Mouse (Mus musculus) liver, embryonic 12.5 days (tissue): ENCODE data around the gene Slco3a1. TPM values are rescaled to one million over a fixed set of nuclear protein-coding genes. Genes with fewer than 3 reads are reported as not detected.

ENCODE experiments used
- ATAC-seq: fragments of 200-750 bp; cut with Nextera tagmentation; 2 replicates; pipeline ENCODE4 v1.8.0; 2017; ENCODE audit warnings: moderate number of reproducible peaks, mild to moderate bottlenecking, moderate library complexity
- H3K27ac ChIP-seq: fragments of 300-500 bp; sonication (generic); 2 replicates; pipeline ENCODE4 v1.5.1; 2016; ENCODE audit warnings: mild to moderate bottlenecking
- H3K27me3 ChIP-seq: fragments of 300-500 bp; sonication (generic); replicated peaks from 2 replicates; pipeline ENCODE4 v1.6.1; 2016; ENCODE audit warnings: mild to moderate bottlenecking, moderate library complexity
- H3K36me3 ChIP-seq: fragments of 300-500 bp; sonication (generic); 2 replicates; pipeline ENCODE4 v1.6.1; 2016; ENCODE audit warnings: mild to moderate bottlenecking, moderate library complexity
- H3K4me1 ChIP-seq: fragments of 300-500 bp; sonication (generic); 2 replicates; pipeline ENCODE4 v1.6.1; 2016
- H3K4me2 ChIP-seq: fragments of 300-500 bp; sonication (generic); 2 replicates; pipeline ENCODE4 v1.6.1; 2016; ENCODE audit warnings: mild to moderate bottlenecking, moderate library complexity
- H3K4me3 ChIP-seq: fragments of 300-500 bp; sonication (generic); 2 replicates; pipeline ENCODE4 v1.5.1; 2016; ENCODE audit warnings: mild to moderate bottlenecking, moderate library complexity
- H3K9ac ChIP-seq: fragments of 300-500 bp; sonication (generic); 2 replicates; pipeline ENCODE4 v1.6.1; 2016; ENCODE audit warnings: mild to moderate bottlenecking, moderate library complexity
- H3K9me3 ChIP-seq: fragments of 300-500 bp; sonication (generic); replicated peaks from 2 replicates; pipeline ENCODE4 v1.6.1; 2016; ENCODE audit warnings: mild to moderate bottlenecking, moderate library complexity
- WGBS: fragments of 180-500 bp; shearing (Covaris S2); methylation state at CpG from one replicate; pipeline ENCODE4 v1.1.7; 2016; ENCODE audit not compliant: insufficient replicate concordance; 5-methylcytosine and 5-hydroxymethylcytosine counted together
- polyA plus RNA-seq: library from polyadenylated mRNA; unstranded; fragments of >200 nt; fragmentation: Nextera tagmentation; extraction: Ambion mirVana; gene quantifications from 2 replicates; pipeline ENCODE4 v1.2.1, GENCODE M21; 2016

Gene Slco3a1
- polyA plus RNA-seq, 1 experiment from 2014 or later = 2.8 TPM

- WGBS = 57% methylated on average over 5 of the region's 5 CpGs
- Histone ChIP-seq H3K9me3 (no peaks in the 10 kb centered on the region), H3K4me1 (no peaks in the 10 kb centered on the region), H3K4me3 (no peak overlapping the region), H3K4me2 (no peak overlapping the region), H3K27me3 (no peaks in the 10 kb centered on the region), H3K27ac (no peak overlapping the region), H3K9ac (no peak overlapping the region), H3K36me3 (no peaks in the 10 kb centered on the region)
- no peak for ATAC-seq
These were observed 226.9 kb downstream of the Slco3a1 start for GRCm38 (mm10) chr7:74327716-74328115.

GRCm38 (mm10) chr7:74325052-74325451 is 229.5 kb downstream of the Slco3a1 start:
- H3K27ac ChIP-seq = no peak overlapping the region
- no peaks in the 10 kb centered on the region for H3K4me1 ChIP-seq
- no peak for ATAC-seq
- H3K9ac ChIP-seq = no peak overlapping the region
- H3K9me3 ChIP-seq = no peaks in the 10 kb centered on the region
- 68% methylated on average over 8 of the region's 8 CpGs for WGBS
- no peak overlapping the region for H3K4me3 ChIP-seq
- H3K36me3 ChIP-seq = no peaks in the 10 kb centered on the region
- no peak overlapping the region for H3K4me2 ChIP-seq
- H3K27me3 ChIP-seq = no peaks in the 10 kb centered on the region

- H3K27me3 ChIP-seq = no peaks in the 10 kb centered on the region
- no peaks in the 10 kb centered on the region for H3K36me3 ChIP-seq
- WGBS = 52% methylated on average over 5 of the region's 5 CpGs
- no peak for ATAC-seq
- H3K4me2 ChIP-seq = no peak overlapping the region
- no peak overlapping the region for H3K9ac ChIP-seq
- H3K4me1 ChIP-seq = no peaks in the 10 kb centered on the region
- no peaks in the 10 kb centered on the region for H3K9me3 ChIP-seq
- no peak overlapping the region for H3K4me3 ChIP-seq
- H3K27ac ChIP-seq = no peak overlapping the region
These were observed 230.9 kb downstream of the Slco3a1 start for GRCm38 (mm10) chr7:74323683-74324082.

GRCm38 (mm10) chr7:74323194-74323593 is 231.4 kb downstream of the Slco3a1 start:
- no peak for ATAC-seq
- Histone ChIP-seq H3K36me3 (no peaks in the 10 kb centered on the region), H3K4me2 (no peak overlapping the region), H3K27me3 (no peaks in the 10 kb centered on the region), H3K9ac (no peak overlapping the region), H3K4me3 (no peak overlapping the region), H3K4me1 (no peaks in the 10 kb centered on the region), H3K27ac (no peak overlapping the region), H3K9me3 (no peaks in the 10 kb centered on the region)

- no peak for ATAC-seq
- no peak overlapping the region for H3K9ac ChIP-seq
- H3K4me2 ChIP-seq = no peak overlapping the region
- H3K4me1 ChIP-seq = no peaks in the 10 kb centered on the region
- H3K27me3 ChIP-seq = no peaks in the 10 kb centered on the region
- no peak overlapping the region for H3K4me3 ChIP-seq
- WGBS = 81% methylated on average over 5 of the region's 5 CpGs
- no peaks in the 10 kb centered on the region for H3K9me3 ChIP-seq
- H3K36me3 ChIP-seq = no peaks in the 10 kb centered on the region
- no peak overlapping the region for H3K27ac ChIP-seq
These were observed 233.9 kb downstream of the Slco3a1 start for GRCm38 (mm10) chr7:74320635-74321034.

- 62% methylated on average over 3 of the region's 3 CpGs for WGBS
- no peak overlapping the region for H3K27ac ChIP-seq
These were observed 238.6 kb downstream of the Slco3a1 start for GRCm38 (mm10) chr7:74315836-74316435.

GRCm38 (mm10) chr7:74314276-74314675 is 240.3 kb downstream of the Slco3a1 start:
- Histone ChIP-seq H3K4me1 (no peaks in the 10 kb centered on the region), H3K27ac (no peak overlapping the region), H3K27me3 (no peaks in the 10 kb centered on the region), H3K36me3 (no peaks in the 10 kb centered on the region), H3K4me3 (no peak overlapping the region), H3K9me3 (no peaks in the 10 kb centered on the region), H3K9ac (no peak overlapping the region), H3K4me2 (no peak overlapping the region)
- no peak for ATAC-seq
- WGBS = 79% methylated on average over 1 of the region's 1 CpGs

More at GRCm38 (mm10) chr7:74315836-74316435, 238.6 kb downstream of the Slco3a1 start:
- H3K9me3 ChIP-seq = no peaks in the 10 kb centered on the region
- no peaks in the 10 kb centered on the region for H3K27me3 ChIP-seq
- H3K4me3 ChIP-seq = no peak overlapping the region
- H3K4me1 ChIP-seq = no peaks in the 10 kb centered on the region
- H3K36me3 ChIP-seq = no peaks in the 10 kb centered on the region
- H3K4me2 ChIP-seq = no peak overlapping the region
- no peak overlapping the region for H3K9ac ChIP-seq
- no peak for ATAC-seq

- Histone ChIP-seq H3K27ac (no peak overlapping the region), H3K27me3 (no peaks in the 10 kb centered on the region), H3K9me3 (no peaks in the 10 kb centered on the region), H3K9ac (no peak overlapping the region), H3K4me1 (no peaks in the 10 kb centered on the region), H3K4me3 (no peak overlapping the region), H3K4me2 (no peak overlapping the region), H3K36me3 (no peaks in the 10 kb centered on the region)
- no peak for ATAC-seq
- whole genome bisulfite sequencing = 74% methylated on average over 6 of the region's 6 CpGs
These were observed 241.1 kb downstream of the Slco3a1 start for GRCm38 (mm10) chr7:74313279-74314105.

- Histone ChIP-seq H3K27ac (no peak overlapping the region), H3K4me2 (no peak overlapping the region), H3K9me3 (no peaks in the 10 kb centered on the region), H3K27me3 (no peaks in the 10 kb centered on the region), H3K4me1 (no peaks in the 10 kb centered on the region), H3K4me3 (no peak overlapping the region), H3K9ac (no peak overlapping the region), H3K36me3 (no peaks in the 10 kb centered on the region)
- 44% methylated on average over 4 of the region's 4 CpGs for WGBS
- ATAC-seq = no peak
These were observed 243.0 kb downstream of the Slco3a1 start for GRCm38 (mm10) chr7:74311536-74311935.

GRCm38 (mm10) chr7:74303611-74304300 is 250.8 kb downstream of the Slco3a1 start:
- WGBS = 75% methylated on average over 14 of the region's 14 CpGs
- no peak for ATAC-seq
- Histone ChIP-seq H3K4me2 (no peak overlapping the region), H3K9ac (no peak overlapping the region), H3K4me3 (no peak overlapping the region), H3K9me3 (no peaks in the 10 kb centered on the region), H3K27me3 (no peaks in the 10 kb centered on the region), H3K36me3 (no peaks in the 10 kb centered on the region), H3K27ac (no peak overlapping the region), H3K4me1 (no peaks in the 10 kb centered on the region)

GRCm38 (mm10) chr7:74303081-74303480 is 251.5 kb downstream of the Slco3a1 start:
- Histone ChIP-seq H3K4me3 (no peak overlapping the region), H3K36me3 (no peaks in the 10 kb centered on the region), H3K4me1 (no peaks in the 10 kb centered on the region), H3K9ac (no peak overlapping the region), H3K27me3 (no peaks in the 10 kb centered on the region), H3K27ac (no peak overlapping the region), H3K9me3 (no peaks in the 10 kb centered on the region), H3K4me2 (no peak overlapping the region)
- no peak for ATAC-seq
- 61% methylated on average over 5 of the region's 5 CpGs for WGBS

GRCm38 (mm10) chr7:74286531-74286930 is 268.0 kb downstream of the Slco3a1 start:
- H3K27me3 ChIP-seq = no peaks in the 10 kb centered on the region
- no peak overlapping the region for H3K4me2 ChIP-seq
- no peak for ATAC-seq
- no peak overlapping the region for H3K27ac ChIP-seq
- H3K9ac ChIP-seq = no peak overlapping the region
- H3K9me3 ChIP-seq = no peaks in the 10 kb centered on the region
- H3K4me3 ChIP-seq = no peak overlapping the region
- H3K36me3 ChIP-seq = no peaks in the 10 kb centered on the region
- WGBS = 74% methylated on average over 4 of the region's 4 CpGs
- H3K4me1 ChIP-seq = no peaks in the 10 kb centered on the region
